Mouse (Mus musculus) intestine, embryonic 15.5 days (tissue): ENCODE data around the gene H2afb3. TPM values are rescaled to one million over a fixed set of nuclear protein-coding genes. Genes with fewer than 3 reads are reported as not detected.
"Not testable (repeated sequence)": the region's sequence is repeated elsewhere in the genome, so short reads cannot be mapped to it uniquely, and the experiment has no call there.

ENCODE experiments used
- ATAC-seq: fragments of 200-750 bp; cut with Nextera tagmentation; 2 replicates; pipeline ENCODE4 v1.8.0; 2017; ENCODE audit warnings: moderate TSS enrichment, moderate library complexity
- H3K27ac ChIP-seq: fragments of 300-500 bp; sonication (generic); 2 replicates; pipeline ENCODE4 v1.5.1; 2015; ENCODE audit warnings: mild to moderate bottlenecking, inconsistent platforms
- H3K27me3 ChIP-seq: fragments of 300-500 bp; sonication (generic); replicated peaks from 2 replicates; pipeline ENCODE4 v1.6.1; 2015; ENCODE audit warnings: inconsistent platforms
- H3K36me3 ChIP-seq: fragments of 300-500 bp; sonication (generic); 2 replicates; pipeline ENCODE4 v1.6.1; 2015; ENCODE audit warnings: inconsistent platforms
- H3K4me1 ChIP-seq: fragments of 300-500 bp; sonication (generic); replicated peaks from 2 replicates; pipeline ENCODE4 v1.6.1; 2015; ENCODE audit warnings: inconsistent platforms
- H3K4me2 ChIP-seq: fragments of 300-500 bp; sonication (generic); replicated peaks from 2 replicates; pipeline ENCODE4 v1.6.1; 2015; ENCODE audit warnings: mild to moderate bottlenecking, inconsistent platforms
- H3K4me3 ChIP-seq: fragments of 300-500 bp; sonication (generic); replicated peaks from 2 replicates; pipeline ENCODE4 v1.5.1; 2015; ENCODE audit warnings: inconsistent platforms
- H3K9ac ChIP-seq: fragments of 300-500 bp; sonication (generic); 2 replicates; pipeline ENCODE4 v1.6.1; 2015; ENCODE audit warnings: inconsistent platforms
- H3K9me3 ChIP-seq: fragments of 300-500 bp; sonication (generic); 2 replicates; pipeline ENCODE4 v1.6.1; 2016; ENCODE audit warnings: inconsistent platforms
- WGBS: fragments of 180-500 bp; shearing (Covaris S2); methylation state at CpG from one replicate; pipeline ENCODE4 v1.1.7; 2015; 5-methylcytosine and 5-hydroxymethylcytosine counted together
- polyA plus RNA-seq: library from polyadenylated mRNA; unstranded; fragments of >200 nt; fragmentation: Nextera tagmentation; extraction: Ambion mirVana; gene quantifications from 2 replicates; pipeline ENCODE4 v1.2.1, GENCODE M21; 2015

Gene H2afb3
- polyA plus RNA-seq: not detected in 2 replicates

GRCm38 (mm10) chrX:120312995-120313394, at the start of gene H2afb3:
Gene H2afb3, minus strand, starts transcription at chrX:120313095.
- H3K9me3 ChIP-seq, H3K27me3 ChIP-seq, ATAC-seq, H3K4me1 ChIP-seq, H3K9ac ChIP-seq, H3K36me3 ChIP-seq, H3K4me3 ChIP-seq, H3K4me2 ChIP-seq, H3K27ac ChIP-seq: not testable (repeated sequence)
- 91% methylated on average over 8 of the region's 10 CpGs for WGBS

DNA sequence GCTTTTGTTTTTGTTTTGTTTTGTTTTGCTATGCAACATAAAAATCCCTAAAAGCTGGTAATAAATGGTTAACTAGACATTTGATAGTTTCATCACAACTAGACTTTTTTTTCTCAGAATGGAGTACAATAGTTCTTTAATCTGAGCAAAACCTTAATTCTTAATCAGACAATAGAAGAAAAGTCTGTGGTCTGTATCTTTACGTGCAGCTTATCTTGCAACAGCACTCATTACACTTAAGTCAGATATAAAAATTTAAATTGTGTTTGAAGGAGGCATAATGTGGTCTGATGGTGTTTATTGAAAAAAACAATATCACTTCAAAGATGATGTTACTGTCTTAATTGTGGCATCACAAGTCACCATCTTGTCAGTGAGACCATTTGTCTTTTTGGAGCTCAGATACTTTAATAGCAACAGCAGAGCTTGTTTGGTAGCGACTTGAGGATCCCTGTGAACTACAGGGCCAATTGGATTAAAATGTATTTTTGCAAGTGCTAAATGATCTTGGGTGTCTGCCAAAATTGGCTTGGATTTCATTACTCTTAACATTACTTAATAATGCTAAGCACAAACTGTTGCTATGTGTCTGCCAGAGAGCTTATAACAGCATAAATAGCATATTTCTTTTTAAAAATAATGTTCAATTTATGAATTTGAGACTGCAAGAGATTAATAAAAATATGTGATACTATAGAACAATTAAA, 11.3 kb downstream of the H2afb3 start:
- Histone ChIP-seq H3K4me1 (no peaks in the 10 kb centered on the region), H3K9me3 (no peaks in the 10 kb centered on the region), H3K4me3 (no peak overlapping the region), H3K9ac (no peak overlapping the region), H3K4me2 (no peak overlapping the region), H3K27ac (no peak overlapping the region), H3K36me3 (no peaks in the 10 kb centered on the region), H3K27me3 (no peaks in the 10 kb centered on the region)
- WGBS: 71% methylated on average over 2 of the region's 2 CpGs
- no peak for ATAC-seq

GRCm38 (mm10) chrX:120292832-120293750, 19.8 kb downstream of the H2afb3 start:
- no peaks in the 10 kb centered on the region for H3K36me3 ChIP-seq
- H3K4me3 ChIP-seq: peak overlapping the region; percentile 50
- H3K9ac ChIP-seq: peak overlapping the region; percentile 17; the same call in 1 of the 2 replicates
- peak overlapping the region; percentile 82 for H3K4me2 ChIP-seq
- no peak overlapping the region for H3K27ac ChIP-seq
- peak; percentile 75 for ATAC-seq
- H3K27me3 ChIP-seq: no peaks in the 10 kb centered on the region
- no peaks in the 10 kb centered on the region for H3K4me1 ChIP-seq
- 5% methylated on average over 39 of the region's 46 CpGs for WGBS
- no peaks in the 10 kb centered on the region for H3K9me3 ChIP-seq

- 13% methylated on average over 13 of the region's 13 CpGs for WGBS
- no peak overlapping the region for H3K9ac ChIP-seq
- no peaks in the 10 kb centered on the region for H3K4me1 ChIP-seq
- no peaks in the 10 kb centered on the region for H3K9me3 ChIP-seq
- H3K4me3 ChIP-seq: peak overlapping the region; percentile 11
- no peaks in the 10 kb centered on the region for H3K27me3 ChIP-seq
- H3K27ac ChIP-seq: no peak overlapping the region
- H3K36me3 ChIP-seq: no peaks in the 10 kb centered on the region
- ATAC-seq: no peak
- H3K4me2 ChIP-seq: peak overlapping the region; percentile 82
These were observed 21.2 kb downstream of the H2afb3 start for GRCm38 (mm10) chrX:120291696-120292095.

DNA sequence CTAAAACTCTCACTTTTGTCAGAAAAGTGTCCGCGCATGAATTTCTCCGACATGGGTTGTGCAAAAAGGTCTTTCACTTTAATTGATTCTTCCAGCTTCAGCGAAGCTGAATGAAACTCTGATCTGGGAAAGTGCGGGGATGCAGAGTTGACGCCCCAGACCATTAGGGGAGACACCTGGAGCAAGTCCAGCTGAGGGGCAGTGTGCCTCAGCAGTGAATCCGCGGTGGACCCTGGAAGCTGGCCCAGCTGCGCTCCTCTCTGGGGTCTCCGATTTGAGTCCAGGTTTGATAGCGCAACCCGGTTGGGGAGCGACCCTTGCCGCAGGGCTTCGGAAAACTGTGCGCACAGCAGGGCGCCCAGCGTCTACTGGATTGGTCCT, 22.0 kb downstream of the H2afb3 start:
- peak overlapping the region; percentile 42 for H3K4me3 ChIP-seq
- no peak for ATAC-seq
- H3K27ac ChIP-seq: no peak overlapping the region
- 10% methylated on average over 18 of the region's 18 CpGs for WGBS
- no peaks in the 10 kb centered on the region for H3K27me3 ChIP-seq
- no peak overlapping the region for H3K9ac ChIP-seq
- H3K4me1 ChIP-seq: no peaks in the 10 kb centered on the region
- no peaks in the 10 kb centered on the region for H3K36me3 ChIP-seq
- no peaks in the 10 kb centered on the region for H3K9me3 ChIP-seq
- peak overlapping the region; percentile 82 for H3K4me2 ChIP-seq

GRCm38 (mm10) chrX:120290011-120290899, 22.6 kb downstream of the H2afb3 start, which contains the start of gene Pcdh11x:
Gene Pcdh11x, plus strand, starts transcription at chrX:120290259.
- peak within 1 kb of the TSS; percentile 26; the same call in 1 of the 2 replicates for H3K9ac ChIP-seq
- ATAC-seq: peak; percentile 77
- 9% methylated on average over 36 of the region's 40 CpGs for WGBS

DNA sequence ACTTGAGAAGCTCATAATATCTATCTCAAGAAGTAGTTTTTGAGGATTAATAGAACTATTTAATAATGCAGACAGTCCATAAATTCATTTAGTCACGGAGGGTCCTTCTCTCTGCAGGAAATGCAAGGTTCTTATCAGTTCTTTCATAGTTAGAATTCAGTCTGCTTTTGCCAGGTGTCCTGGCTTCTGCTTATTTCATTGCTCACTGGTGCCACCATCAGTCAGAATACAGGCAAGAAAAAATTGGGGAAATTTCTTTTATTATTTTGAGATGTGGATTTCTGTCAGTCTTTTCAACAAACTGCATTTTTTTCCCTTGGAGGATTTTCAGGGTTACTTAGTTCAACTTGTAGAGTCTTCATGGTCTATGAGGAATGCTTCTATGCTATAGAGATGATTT, 25.4 kb downstream of the H2afb3 start:
- Histone ChIP-seq H3K4me1 (no peaks in the 10 kb centered on the region), H3K27me3 (no peaks in the 10 kb centered on the region), H3K4me3 (no peak overlapping the region), H3K36me3 (no peaks in the 10 kb centered on the region), H3K27ac (no peak overlapping the region), H3K9ac (no peak overlapping the region), H3K4me2 (no peak overlapping the region), H3K9me3 (no peaks in the 10 kb centered on the region)
- ATAC-seq: no peak
- WGBS: 10% methylated on average over 1 of the region's 1 CpGs

More at GRCm38 (mm10) chrX:120290011-120290899, 22.6 kb downstream of the H2afb3 start, which contains the start of gene Pcdh11x:
- no peaks in the 10 kb centered on the region for H3K36me3 ChIP-seq
- peak within 1 kb of the TSS; percentile 42 for H3K4me3 ChIP-seq
- no peaks in the 10 kb centered on the region for H3K9me3 ChIP-seq
- no peaks in the 10 kb centered on the region for H3K27me3 ChIP-seq
- no peaks in the 10 kb centered on the region for H3K4me1 ChIP-seq
- H3K4me2 ChIP-seq: peak within 1 kb of the TSS; percentile 82
- H3K27ac ChIP-seq: no peak within 1 kb of the TSS

- Histone ChIP-seq H3K4me1 (no peaks in the 10 kb centered on the region), H3K9ac (no peak overlapping the region), H3K27ac (no peak overlapping the region), H3K4me3 (no peak overlapping the region), H3K9me3 (no peaks in the 10 kb centered on the region), H3K27me3 (no peaks in the 10 kb centered on the region), H3K4me2 (no peak overlapping the region), H3K36me3 (no peaks in the 10 kb centered on the region)
- no peak for ATAC-seq
These were observed 27.4 kb downstream of the H2afb3 start for GRCm38 (mm10) chrX:120285522-120285921.

Other genes with a start within 250 kb of the H2afb3 start
- gene Pcdh11x, start 22.8 kb downstream of the H2afb3 start, polyA plus RNA-seq: 3.3 and 3.6 TPM in 2 replicates